Mouse (Mus musculus) midbrain, embryonic 11.5 days (tissue): Measurements from ENCODE around the gene Smc1a. TPM values are rescaled to one million over a fixed set of nuclear protein-coding genes. Genes with fewer than 3 reads are reported as not detected.

Experiments
- ATAC-seq: fragments of 200-750 bp; cut with Nextera tagmentation; 2 replicates; pipeline ENCODE4 v1.8.0; 2017; ENCODE audit warnings: moderate TSS enrichment, moderate library complexity; ENCODE audit not compliant: low FRiP score
- DNase-seq: peaks from one replicate; pipeline ENCODE4 v3.0.0; 2015; ENCODE audit warnings: low spot score; ENCODE audit errors: missing footprints
- H3K27ac ChIP-seq: fragments of 300-500 bp; sonication (generic); 2 replicates; pipeline ENCODE4 v1.5.1; 2014; ENCODE audit warnings: low read depth, low read length
- H3K27me3 ChIP-seq: fragments of 300-500 bp; sonication (generic); 2 replicates; pipeline ENCODE4 v1.6.1; 2014; ENCODE audit warnings: mild to moderate bottlenecking, low read length, moderate library complexity, mixed read lengths; ENCODE audit not compliant: control insufficient read depth, insufficient read depth
- H3K36me3 ChIP-seq: fragments of 300-500 bp; sonication (generic); 2 replicates; pipeline ENCODE4 v1.6.1; 2014; ENCODE audit warnings: mild to moderate bottlenecking, low read length, moderate library complexity, mixed read lengths; ENCODE audit not compliant: control insufficient read depth, insufficient read depth
- H3K4me1 ChIP-seq: fragments of 300-500 bp; sonication (generic); 2 replicates; pipeline ENCODE4 v1.6.1; 2014; ENCODE audit warnings: low read length; ENCODE audit not compliant: control insufficient read depth, insufficient read depth
- H3K4me2 ChIP-seq: fragments of 300-500 bp; sonication (generic); 2 replicates; pipeline ENCODE4 v1.6.1; 2014; ENCODE audit warnings: mild to moderate bottlenecking, moderate library complexity
- H3K4me3 ChIP-seq: fragments of 300-500 bp; sonication (generic); 2 replicates; pipeline ENCODE4 v1.5.1; 2014; ENCODE audit warnings: low read depth, low read length
- H3K9ac ChIP-seq: fragments of 300-500 bp; sonication (generic); 2 replicates; pipeline ENCODE4 v1.6.1; 2014; ENCODE audit warnings: low read length
- H3K9me3 ChIP-seq: fragments of 300-500 bp; sonication (generic); 2 replicates; pipeline ENCODE4 v1.6.1; 2016; ENCODE audit warnings: low read length; ENCODE audit not compliant: control insufficient read depth
- WGBS: fragments of 180-500 bp; shearing (Covaris S2); extraction: QIAGEN DNeasy Blood & Tissue Kit; methylation state at CpG from one replicate; pipeline ENCODE4 v1.1.7; 2014; 5-methylcytosine and 5-hydroxymethylcytosine counted together
- polyA plus RNA-seq: library from polyadenylated mRNA; unstranded; fragments of >200 nt; fragmentation: Nextera tagmentation; extraction: Ambion mirVana; gene quantifications from 2 replicates; pipeline ENCODE4 v1.2.1, GENCODE M21; 2014

Gene Smc1a
- 131 and 141 TPM in 2 replicates for polyA plus RNA-seq

DNA sequence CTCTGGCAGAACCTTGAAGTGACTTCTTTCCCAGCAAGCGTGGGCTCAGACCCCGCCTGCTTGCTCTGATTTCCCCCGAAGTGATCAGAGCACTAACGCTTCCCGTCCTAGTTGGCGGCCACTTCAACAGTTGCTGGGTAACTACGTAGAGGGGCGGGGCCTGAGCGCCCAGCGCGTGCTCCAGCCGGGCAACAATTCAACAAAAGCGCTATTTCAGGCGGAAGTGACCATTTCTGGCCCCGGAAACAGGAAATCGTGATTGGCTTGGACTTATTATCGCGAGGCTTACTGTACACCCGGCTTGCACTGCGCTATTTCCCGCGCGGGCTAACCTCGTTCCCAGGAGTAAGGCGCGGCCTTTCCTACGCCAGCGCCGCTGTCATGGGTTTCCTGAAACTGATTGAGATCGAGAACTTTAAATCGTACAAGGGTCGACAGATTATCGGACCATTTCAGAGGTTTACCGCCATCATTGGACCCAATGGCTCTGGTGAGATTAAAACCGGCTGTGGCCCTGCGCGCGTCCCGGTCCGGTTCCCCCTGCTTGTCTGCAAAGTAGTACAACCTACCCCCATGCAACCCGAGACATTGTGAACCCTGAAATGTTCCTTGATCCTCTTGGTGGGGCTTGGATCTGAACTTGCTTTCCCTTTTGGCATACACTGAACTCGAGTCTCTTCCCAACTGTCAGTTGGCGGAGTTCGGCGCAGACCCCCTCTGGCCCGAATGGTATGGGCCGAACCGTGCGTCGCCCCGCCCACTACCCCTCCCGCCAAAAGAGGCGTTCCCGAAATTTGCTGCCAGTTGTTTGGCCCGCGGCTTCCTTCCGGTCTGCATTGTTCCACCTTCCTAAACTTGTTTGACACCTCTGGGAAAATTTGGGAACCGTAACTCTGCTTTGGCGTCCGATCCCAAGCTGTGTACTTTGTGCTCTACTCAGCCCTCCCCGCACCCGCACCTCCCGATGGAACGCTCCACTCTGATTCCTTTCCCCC lies at the start of gene Smc1a, which contains the start of gene Ribc1:
Gene Smc1a (plus strand): TSS at position 278 of the 995 bp plus-strand sequence.
Gene Ribc1 (minus strand): TSS at position 145 of the 995 bp plus-strand sequence.
- ATAC-seq (peak; percentile 98), DNase-seq (peak; percentile 97)
- Histone ChIP-seq H3K9me3 (no peaks in the 10 kb centered on the region), H3K4me1 (0 out of 2 replicates have a peak, but pooled peaks cover 5% of the 10 kb centered on the region), H3K27ac (peak within 1 kb of the TSS; percentile 81), H3K9ac (peak within 1 kb of the TSS; percentile 74), H3K36me3 (no peaks in the 10 kb centered on the region), H3K4me2 (peak within 1 kb of the TSS; percentile 52), H3K27me3 (peaks cover 26% of the 10 kb centered on the region), H3K4me3 (peak within 1 kb of the TSS; percentile 50)
- 22% methylated on average over 63 of the region's 64 CpGs for WGBS

GRCm38 (mm10) chrX:151999006-151999710 lies 17.1 kb upstream of the Smc1a start:
- no peak overlapping the region for H3K27ac ChIP-seq
- no peak overlapping the region for H3K4me2 ChIP-seq
- ATAC-seq (no peak), DNase-seq (no peak)
- peaks cover 28% of the 10 kb centered on the region for H3K27me3 ChIP-seq
- no peaks in the 10 kb centered on the region for H3K9me3 ChIP-seq
- no peak overlapping the region for H3K9ac ChIP-seq
- 67% methylated on average over 4 of the region's 4 CpGs for WGBS
- no peaks in the 10 kb centered on the region for H3K36me3 ChIP-seq
- H3K4me3 ChIP-seq: no peak overlapping the region
- H3K4me1 ChIP-seq: no peaks in the 10 kb centered on the region

DNA sequence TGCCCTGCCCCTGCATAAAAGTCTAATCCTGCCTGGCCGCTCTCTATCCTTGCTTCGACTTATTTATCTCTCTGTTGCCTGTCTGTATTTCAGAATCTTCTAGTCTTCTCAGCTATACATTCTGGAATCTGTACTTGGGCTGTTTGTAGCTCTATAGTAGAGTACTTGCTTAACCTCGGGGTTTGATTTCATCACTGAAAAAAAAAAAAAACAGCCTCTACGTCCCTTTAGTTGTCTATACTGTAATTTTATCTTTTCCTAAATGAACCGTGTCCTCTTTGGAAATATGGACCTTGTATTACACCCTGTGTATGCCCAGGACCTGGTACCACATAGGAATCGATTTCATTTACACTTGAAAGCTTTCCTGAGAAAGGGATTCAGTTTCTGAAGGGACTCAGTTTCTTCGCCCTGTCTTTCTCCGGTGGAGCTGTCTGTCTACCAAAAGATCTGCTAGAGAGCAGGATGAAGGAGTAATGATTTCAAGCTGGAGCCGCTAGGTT lies 15.0 kb upstream of the Smc1a start:
- WGBS: 39% methylated on average over 9 of the region's 9 CpGs

DNA sequence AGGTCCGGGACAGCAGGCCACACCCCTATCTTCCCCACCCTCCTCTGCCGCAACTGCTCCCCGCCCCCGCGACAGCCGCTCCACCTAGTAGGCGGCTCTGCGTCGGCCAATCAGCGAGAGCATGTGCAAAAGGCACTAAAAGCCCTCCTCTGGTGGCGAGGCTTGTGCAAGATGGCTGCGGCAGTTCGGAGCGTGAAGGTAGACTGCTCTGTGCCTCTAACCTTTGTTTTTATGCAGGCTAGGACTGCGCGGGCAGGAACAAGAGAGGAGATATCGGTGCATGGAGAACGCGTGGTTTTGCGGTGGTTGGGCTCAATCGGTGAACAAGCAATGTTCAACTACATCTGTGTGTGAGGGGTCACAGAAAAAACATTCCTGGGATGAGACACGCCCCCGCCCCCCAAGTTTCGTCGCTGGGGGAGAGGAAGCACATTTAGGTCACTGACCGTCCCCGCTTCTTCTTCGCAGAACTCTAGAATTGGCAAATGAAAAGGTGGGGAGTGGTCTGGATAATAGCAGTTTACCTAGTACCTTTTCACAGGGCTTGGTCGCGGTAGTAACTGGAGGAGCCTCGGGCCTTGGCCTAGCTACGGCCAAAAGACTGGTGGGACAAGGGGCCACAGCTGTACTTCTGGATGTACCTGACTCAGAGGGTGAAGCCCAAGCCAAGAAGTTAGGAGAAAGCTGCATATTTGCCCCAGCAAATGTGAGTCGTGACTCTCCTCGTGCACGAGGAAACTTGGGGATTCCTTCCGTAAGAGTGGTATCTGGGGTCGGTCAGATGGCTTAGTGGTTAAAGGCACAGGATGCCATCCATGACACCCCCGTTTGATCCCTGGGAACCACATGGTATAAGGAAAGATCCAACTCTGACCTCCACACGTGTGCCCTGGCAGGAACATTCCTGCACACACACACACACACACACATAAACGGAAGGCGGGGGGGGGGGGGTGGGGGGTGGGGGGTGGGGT lies 14.2 kb upstream of the Smc1a start, which contains the start of gene Hsd17b10:
Gene Hsd17b10 (plus strand): TSS at position 109 of the 974 bp plus-strand sequence.
- no peak within 1 kb of the TSS for H3K27ac ChIP-seq
- peak within 1 kb of the TSS; percentile 44 for H3K4me3 ChIP-seq
- DNase-seq (peak; percentile 87), ATAC-seq (peak; percentile 98)
- H3K27me3 ChIP-seq: peaks cover 40% of the 10 kb centered on the region
- no peaks in the 10 kb centered on the region for H3K4me1 ChIP-seq
- peak within 1 kb of the TSS; percentile 52 for H3K4me2 ChIP-seq
- 21% methylated on average over 37 of the region's 41 CpGs for WGBS
- no peaks in the 10 kb centered on the region for H3K9me3 ChIP-seq
- H3K36me3 ChIP-seq: no peaks in the 10 kb centered on the region
- H3K9ac ChIP-seq: peak within 1 kb of the TSS; percentile 54

More for the DNA sequence above, 15.0 kb upstream of the Smc1a start:
- Histone ChIP-seq H3K27ac (no peak overlapping the region), H3K27me3 (peaks cover 33% of the 10 kb centered on the region), H3K9me3 (no peaks in the 10 kb centered on the region), H3K4me3 (peak overlapping the region; percentile 44), H3K4me1 (no peaks in the 10 kb centered on the region), H3K36me3 (no peaks in the 10 kb centered on the region), H3K9ac (no peak overlapping the region), H3K4me2 (peak overlapping the region; percentile 52)
- no peak for ATAC-seq
- DNase-seq: no peak

DNA sequence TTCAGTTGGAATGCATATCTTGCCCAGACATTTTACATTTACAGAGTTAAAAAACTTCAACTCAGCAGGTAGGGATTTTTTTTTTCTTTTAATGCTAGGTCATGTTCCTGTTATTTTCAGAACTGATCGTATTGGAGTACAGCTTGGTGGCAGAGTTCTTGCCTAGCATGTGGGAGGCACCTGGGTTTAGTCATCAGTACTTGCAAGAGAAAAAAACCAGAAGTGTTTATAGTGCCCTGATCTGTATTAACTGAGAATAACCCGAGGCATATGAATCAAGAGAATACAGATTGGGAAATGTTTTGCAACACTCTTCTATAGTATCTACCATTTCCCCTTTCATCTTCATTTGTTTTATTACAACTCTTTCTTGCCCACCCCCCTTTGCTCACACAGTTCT lies 13.4 kb upstream of the Smc1a start:
- no peaks in the 10 kb centered on the region for H3K36me3 ChIP-seq
- DNase-seq (no peak), ATAC-seq (no peak)
- no peak overlapping the region for H3K9ac ChIP-seq
- H3K4me2 ChIP-seq: no peak overlapping the region
- H3K9me3 ChIP-seq: no peaks in the 10 kb centered on the region
- no peaks in the 10 kb centered on the region for H3K4me1 ChIP-seq
- H3K27ac ChIP-seq: no peak overlapping the region
- H3K27me3 ChIP-seq: peaks cover 44% of the 10 kb centered on the region
- WGBS: 82% methylated on average over 2 of the region's 2 CpGs
- H3K4me3 ChIP-seq: no peak overlapping the region

- H3K27me3 ChIP-seq: peaks cover 34% of the 10 kb centered on the region
- DNase-seq (no peak), ATAC-seq (no peak)
- no peaks in the 10 kb centered on the region for H3K4me1 ChIP-seq
- H3K4me3 ChIP-seq: no peak overlapping the region
- no peak overlapping the region for H3K27ac ChIP-seq
- WGBS: 65% methylated on average over 1 of the region's 1 CpGs
- no peak overlapping the region for H3K4me2 ChIP-seq
- H3K36me3 ChIP-seq: no peaks in the 10 kb centered on the region
- H3K9me3 ChIP-seq: no peaks in the 10 kb centered on the region
- no peak overlapping the region for H3K9ac ChIP-seq
Measured at GRCm38 (mm10) chrX:152007863-152008262, 8.4 kb upstream of the Smc1a start.

DNA sequence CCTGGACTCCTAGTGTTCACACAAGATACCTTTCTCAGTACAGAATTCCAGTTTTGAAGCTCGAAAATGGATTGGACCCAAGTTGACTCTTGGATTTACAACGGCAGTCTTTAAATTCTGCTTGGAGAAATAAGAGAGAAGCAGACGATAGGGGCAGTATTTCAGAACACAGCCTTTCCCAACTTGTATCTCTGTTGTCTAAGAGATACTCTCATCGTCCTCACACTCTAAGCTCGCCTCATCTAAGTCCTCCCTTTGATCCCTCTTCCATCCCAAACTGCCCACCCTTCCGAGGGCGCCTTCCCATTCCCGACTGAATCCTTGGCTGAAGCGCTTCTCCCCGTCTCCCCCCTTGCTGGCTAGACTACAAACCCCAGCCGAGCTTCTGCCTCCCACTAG lies 477 bp upstream of the Smc1a start:
- WGBS: 15% methylated on average over 11 of the region's 11 CpGs

GRCm38 (mm10) chrX:152017186-152017585 lies 958 bp downstream of the Smc1a start:
- no peaks in the 10 kb centered on the region for H3K9me3 ChIP-seq
- WGBS: 23% methylated on average over 14 of the region's 14 CpGs
- H3K9ac ChIP-seq: peak overlapping the region; percentile 74
- H3K36me3 ChIP-seq: no peaks in the 10 kb centered on the region
- no peak for ATAC-seq
- H3K27me3 ChIP-seq: peaks cover 26% of the 10 kb centered on the region
- peak overlapping the region; percentile 50 for H3K4me3 ChIP-seq
- no peak overlapping the region for H3K27ac ChIP-seq
- DNase-seq: no peak
- 0 out of 2 replicates have a peak, but pooled peaks cover 5% of the 10 kb centered on the region for H3K4me1 ChIP-seq
- peak overlapping the region; percentile 52 for H3K4me2 ChIP-seq

More for the DNA sequence above, 477 bp upstream of the Smc1a start:
- H3K4me3 ChIP-seq: peak overlapping the region; percentile 50
- ATAC-seq: no peak; the same call in 1 of the 2 replicates
- peak overlapping the region; percentile 71 for H3K9ac ChIP-seq
- peak overlapping the region; percentile 42 for H3K4me2 ChIP-seq
- no peaks in the 10 kb centered on the region for H3K36me3 ChIP-seq
- H3K27me3 ChIP-seq: peaks cover 23% of the 10 kb centered on the region
- H3K4me1 ChIP-seq: 0 out of 2 replicates have a peak, but pooled peaks cover 5% of the 10 kb centered on the region
- peak overlapping the region; percentile 76 for H3K27ac ChIP-seq
- no peaks in the 10 kb centered on the region for H3K9me3 ChIP-seq
- no peak for DNase-seq
